ENCODE assay signal across 5 mouse cellular contexts in genomic region chr15:19622367-19622766, GRCm38 (mm10).
DNase-seq lines count a peak whose midpoint lies in the region; ATAC-seq lines count a peak whose summit lies in the region.
"Not testable (repeated sequence)": the region's sequence is repeated elsewhere in the genome, so short reads cannot be mapped to it uniquely, and the experiment has no call there.

No protein-coding gene starts in this region.

- not testable (repeated sequence) for H3K36me3 ChIP-seq in ES-E14 (ENCODE audit: control insufficient read depth, insufficient read depth, low read length, poor library complexity, severe bottlenecking); intestine, embryonic 14.5 days (ENCODE audit: control insufficient read depth, insufficient read depth, low read length)

- H3K9me3 ChIP-seq in ES-E14 (ENCODE audit: control insufficient read depth, insufficient read depth, low read depth, low read length); intestine, embryonic 14.5 days (ENCODE audit: control insufficient read depth, low read length): not testable (repeated sequence)

- H3K4me2 ChIP-seq in intestine, embryonic 14.5 days (ENCODE audit: low read length): not testable (repeated sequence)

- H3K27ac ChIP-seq in ES-E14 (ENCODE audit: insufficient read depth, low read depth, low read length, poor library complexity, severe bottlenecking); intestine, embryonic 14.5 days (ENCODE audit: low read depth): not testable (repeated sequence)

- in situ Hi-C loops in ES-E14 (cut with MboI; ENCODE audit: low sequenced_read_pairs in 2 of 2, unreplicated experiment in 2 of 2): not testable (repeated sequence)

- not testable (repeated sequence) for H3K27me3 ChIP-seq in intestine, embryonic 14.5 days (replicated peaks; ENCODE audit: control insufficient read depth, insufficient read depth, low read length)

- WGBS in intestine, embryonic 14.5 days: 18% methylated on average over 5 of the region's 5 CpGs

- DNase-seq in 416B (ENCODE audit: low read depth) (peak; percentile 82), ES-E14 (ENCODE audit: low read depth, low spot score) (peak; percentile 2), R1 (ENCODE audit: low read depth, low spot score) (peak; percentile 12)
- not testable (repeated sequence) for DNase-seq in intestine, embryonic 14.5 days (ENCODE audit: low spot score)
- DNase-seq in urinary bladder, postnatal 25 days (ENCODE audit: low spot score): peak; percentile 33

- peak; percentile 36; the same call in 1 of the 2 replicates for ATAC-seq in intestine, embryonic 14.5 days (replicated peaks; ENCODE audit: low FRiP score, low TSS enrichment, low read depth)

- H3K9ac ChIP-seq in ES-E14 (ENCODE audit: insufficient read depth, low read depth, low read length, poor library complexity, severe bottlenecking); intestine, embryonic 14.5 days (ENCODE audit: low read length): not testable (repeated sequence)

- H3K4me1 ChIP-seq in ES-E14 (ENCODE audit: control insufficient read depth in 2 of 2, insufficient read depth in 2 of 2, low read length in 2 of 2, poor library complexity in 1 of 2); intestine, embryonic 14.5 days (replicated peaks; ENCODE audit: control insufficient read depth, insufficient read depth, low read length): not testable (repeated sequence)

- H3K4me3 ChIP-seq in ES-E14 (ENCODE audit: insufficient read depth in 1 of 2, low read depth in 1 of 2, low read length in 2 of 2, poor library complexity in 1 of 2, severe bottlenecking in 1 of 2); intestine, embryonic 14.5 days (ENCODE audit: low read depth, low read length): not testable (repeated sequence)
